Mouse (Mus musculus) heart, embryonic 11.5 days (tissue): ENCODE measurements around the gene Prrc2c. TPM values are rescaled to one million over a fixed set of nuclear protein-coding genes. Genes with fewer than 3 reads are reported as not detected.
A peak's percentile ranks its signal among the peaks of the same experiment; 100 is the strongest.

ENCODE experiments used
- ATAC-seq: fragments of 200-750 bp; cut with Nextera tagmentation; replicated peaks from 2 replicates; pipeline ENCODE4 v1.8.0; 2017; ENCODE audit warnings: moderate library complexity; ENCODE audit not compliant: insufficient number of reproducible peaks, low FRiP score, low TSS enrichment
- H3K27ac ChIP-seq: fragments of 300-500 bp; sonication (generic); 2 replicates; pipeline ENCODE4 v1.5.1; 2014; ENCODE audit warnings: mild to moderate bottlenecking, low read depth, low read length
- H3K27me3 ChIP-seq: fragments of 300-500 bp; sonication (generic); 2 replicates; pipeline ENCODE4 v1.6.1; 2014; ENCODE audit warnings: mild to moderate bottlenecking, low read length, mixed read lengths; ENCODE audit not compliant: control insufficient read depth, insufficient read depth
- H3K36me3 ChIP-seq: fragments of 300-500 bp; sonication (generic); 2 replicates; pipeline ENCODE4 v1.6.1; 2014; ENCODE audit warnings: mild to moderate bottlenecking, low read length, moderate library complexity, mixed read lengths; ENCODE audit not compliant: control insufficient read depth, insufficient read depth
- H3K4me1 ChIP-seq: fragments of 300-500 bp; sonication (generic); 2 replicates; pipeline ENCODE4 v1.6.1; 2014; ENCODE audit warnings: low read length; ENCODE audit not compliant: control insufficient read depth, insufficient read depth
- H3K4me2 ChIP-seq: fragments of 300-500 bp; sonication (generic); 2 replicates; pipeline ENCODE4 v1.6.1; 2014; ENCODE audit warnings: mild to moderate bottlenecking, moderate library complexity
- H3K4me3 ChIP-seq: fragments of 300-500 bp; sonication (generic); 2 replicates; pipeline ENCODE4 v1.5.1; 2014; ENCODE audit warnings: low read depth, low read length
- H3K9ac ChIP-seq: fragments of 300-500 bp; sonication (generic); 2 replicates; pipeline ENCODE4 v1.6.1; 2014; ENCODE audit warnings: mild to moderate bottlenecking, low read depth, low read length, moderate library complexity
- H3K9me3 ChIP-seq: fragments of 300-500 bp; sonication (generic); replicated peaks from 2 replicates; pipeline ENCODE4 v1.6.1; 2016; ENCODE audit warnings: low read length; ENCODE audit not compliant: control insufficient read depth
- whole genome bisulfite sequencing: fragments of 180-500 bp; shearing (Covaris S2); extraction: QIAGEN DNeasy Blood & Tissue Kit; methylation state at CpG from one replicate; pipeline ENCODE4 v1.1.7; 2014; ENCODE audit not compliant: insufficient replicate concordance; 5-methylcytosine and 5-hydroxymethylcytosine counted together
- polyA plus RNA-seq: library from polyadenylated mRNA; unstranded; fragments of >200 nt; fragmentation: Nextera tagmentation; extraction: Ambion mirVana; gene quantifications from 2 replicates; pipeline ENCODE4 v1.2.1, GENCODE M21; 2014

The Prrc2c gene
- polyA plus RNA-seq, 1 experiment from 2014 or later, result 109 TPM

GRCm38 (mm10) chr1:162749607-162750006 is 9.3 kb upstream of the Prrc2c start:
- H3K27me3 ChIP-seq, result no peaks in the 10 kb centered on the region
- 67% methylated on average over 7 of the region's 7 CpGs for WGBS
- no peaks in the 10 kb centered on the region for H3K9me3 ChIP-seq
- no peak overlapping the region for H3K4me3 ChIP-seq
- H3K9ac ChIP-seq, result no peak overlapping the region
- H3K4me2 ChIP-seq, result no peak overlapping the region
- ATAC-seq, result no peak
- H3K36me3 ChIP-seq, result no peaks in the 10 kb centered on the region
- no peaks in the 10 kb centered on the region for H3K4me1 ChIP-seq
- no peak overlapping the region for H3K27ac ChIP-seq

DNA sequence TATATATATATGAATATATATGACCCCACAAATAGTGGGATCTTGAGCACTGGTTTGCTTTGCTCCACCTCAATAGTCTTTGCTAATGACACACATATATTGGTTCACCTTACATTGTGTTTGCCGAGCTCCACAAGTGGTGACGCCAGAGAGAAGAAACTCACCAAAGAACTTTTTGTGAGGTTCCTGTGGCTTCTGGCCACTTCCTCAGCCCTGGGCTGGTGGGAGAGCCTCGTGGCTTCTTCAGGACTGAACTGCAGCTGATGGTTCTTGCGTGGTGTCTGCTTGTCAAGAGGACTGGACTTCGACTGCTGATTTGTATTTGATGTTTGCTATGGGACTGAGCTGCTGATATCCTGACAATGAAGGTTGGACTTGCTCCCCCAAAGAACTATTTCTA is 8.4 kb upstream of the Prrc2c start:
- Histone ChIP-seq H3K36me3 (no peaks in the 10 kb centered on the region), H3K4me1 (no peaks in the 10 kb centered on the region), H3K9me3 (no peaks in the 10 kb centered on the region), H3K9ac (no peak overlapping the region), H3K27ac (no peak overlapping the region), H3K27me3 (no peaks in the 10 kb centered on the region), H3K4me3 (no peak overlapping the region), H3K4me2 (no peak overlapping the region)
- ATAC-seq, result no peak
- WGBS, result 75% methylated on average over 5 of the region's 5 CpGs

GRCm38 (mm10) chr1:162739831-162740394 is 443 bp downstream of the Prrc2c start:
- H3K4me1 ChIP-seq, result peaks cover 16% of the 10 kb centered on the region
- H3K27ac ChIP-seq, result peak overlapping the region; percentile 99
- H3K27me3 ChIP-seq, result no peaks in the 10 kb centered on the region
- under 1% methylated on average over 57 of the region's 58 CpGs for WGBS
- ATAC-seq, result peak; percentile 83
- H3K36me3 ChIP-seq, result no peaks in the 10 kb centered on the region
- H3K9me3 ChIP-seq, result no peaks in the 10 kb centered on the region
- H3K4me3 ChIP-seq, result peak overlapping the region; percentile 82
- peak overlapping the region; percentile 96 for H3K9ac ChIP-seq
- peak overlapping the region; percentile 88 for H3K4me2 ChIP-seq

DNA sequence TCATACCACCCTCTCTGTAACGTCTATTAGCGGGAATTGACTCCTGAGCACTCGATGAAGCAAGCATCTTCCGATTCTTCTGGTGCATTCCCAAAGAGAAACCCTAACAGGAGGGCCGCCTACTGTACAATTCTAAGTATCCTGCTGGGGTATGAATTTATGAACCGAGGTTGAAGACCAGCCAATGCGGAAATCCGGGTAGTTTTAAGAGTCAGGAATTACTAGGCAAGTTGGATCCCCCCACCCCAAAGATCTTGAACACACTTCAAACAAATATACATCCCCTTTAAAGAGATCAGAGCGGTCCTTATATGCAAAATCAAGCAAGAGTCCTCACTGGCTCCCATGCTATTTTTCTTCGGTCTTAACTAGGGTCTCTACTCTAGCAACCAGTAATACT is 950 bp downstream of the Prrc2c start:
- WGBS, result under 1% methylated on average over 10 of the region's 10 CpGs
- Histone ChIP-seq H3K9me3 (no peaks in the 10 kb centered on the region), H3K36me3 (no peaks in the 10 kb centered on the region), H3K4me1 (peaks cover 16% of the 10 kb centered on the region), H3K27me3 (no peaks in the 10 kb centered on the region), H3K4me2 (peak overlapping the region; percentile 88), H3K4me3 (peak overlapping the region; percentile 82), H3K27ac (peak overlapping the region; percentile 99), H3K9ac (peak overlapping the region; percentile 96)
- ATAC-seq, result no peak

- no peak for ATAC-seq
- Histone ChIP-seq H3K27me3 (no peaks in the 10 kb centered on the region), H3K9ac (peak overlapping the region; percentile 96), H3K27ac (no peak overlapping the region), H3K4me1 (peaks cover 16% of the 10 kb centered on the region), H3K4me2 (peak overlapping the region; percentile 88), H3K36me3 (no peaks in the 10 kb centered on the region), H3K9me3 (no peaks in the 10 kb centered on the region), H3K4me3 (peak overlapping the region; percentile 82)
- 34% methylated on average over 2 of the region's 2 CpGs for WGBS
Observed at GRCm38 (mm10) chr1:162738472-162738871, 1.9 kb downstream of the Prrc2c start.

DNA sequence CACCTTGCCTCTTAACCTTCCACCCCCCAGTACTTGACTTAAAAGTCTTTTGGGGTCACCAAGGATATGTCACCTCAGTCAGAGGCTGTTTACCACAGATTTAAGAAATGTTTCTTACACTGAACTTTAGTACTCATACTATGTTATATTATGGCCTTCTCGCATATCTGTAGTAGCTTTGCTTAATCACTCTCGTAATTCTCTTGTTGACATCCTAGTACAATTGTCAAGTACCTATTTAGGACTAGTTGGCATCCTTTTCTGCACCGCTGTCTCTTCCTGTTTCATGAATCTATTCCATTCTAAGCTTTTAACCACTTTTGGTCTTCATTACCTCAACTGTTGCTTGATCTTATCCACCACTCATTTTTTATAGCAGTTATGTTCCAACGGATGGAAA is 5.3 kb downstream of the Prrc2c start:
- Histone ChIP-seq H3K4me2 (no peak overlapping the region), H3K27ac (no peak overlapping the region), H3K4me1 (peaks cover 23% of the 10 kb centered on the region), H3K4me3 (no peak overlapping the region), H3K27me3 (no peaks in the 10 kb centered on the region), H3K9ac (no peak overlapping the region), H3K9me3 (no peaks in the 10 kb centered on the region), H3K36me3 (no peaks in the 10 kb centered on the region)
- no peak for ATAC-seq
- 87% methylated on average over 4 of the region's 4 CpGs for WGBS

GRCm38 (mm10) chr1:162734283-162734682 is 6.1 kb downstream of the Prrc2c start:
- Histone ChIP-seq H3K4me3 (no peak overlapping the region), H3K27ac (no peak overlapping the region), H3K9ac (no peak overlapping the region), H3K27me3 (no peaks in the 10 kb centered on the region), H3K4me1 (peaks cover 23% of the 10 kb centered on the region), H3K36me3 (no peaks in the 10 kb centered on the region), H3K4me2 (no peak overlapping the region), H3K9me3 (no peaks in the 10 kb centered on the region)
- ATAC-seq, result no peak
- 78% methylated on average over 1 of the region's 1 CpGs for WGBS

DNA sequence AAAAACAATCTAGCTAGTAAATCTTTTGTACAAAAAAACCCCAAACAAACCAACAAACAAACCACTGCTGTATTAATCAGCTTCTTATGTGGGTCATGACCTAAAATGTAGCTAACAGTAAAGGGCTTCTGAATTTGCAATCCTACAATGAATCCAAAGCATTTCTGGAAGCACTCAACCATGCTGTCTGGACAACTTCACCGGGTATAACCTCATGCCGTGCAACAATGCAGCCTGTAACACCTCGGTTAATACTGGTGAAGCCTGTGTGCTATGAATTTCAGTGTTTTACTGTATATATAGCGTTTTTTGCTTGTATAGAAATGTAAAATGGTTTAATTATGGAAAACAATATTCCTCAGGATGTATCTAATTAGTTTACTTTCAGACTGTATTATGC is 8.3 kb downstream of the Prrc2c start:
- no peaks in the 10 kb centered on the region for H3K9me3 ChIP-seq
- WGBS, result 70% methylated on average over 4 of the region's 4 CpGs
- ATAC-seq, result no peak
- peaks cover 13% of the 10 kb centered on the region for H3K4me1 ChIP-seq
- no peak overlapping the region for H3K4me2 ChIP-seq
- no peak overlapping the region for H3K27ac ChIP-seq
- H3K27me3 ChIP-seq, result no peaks in the 10 kb centered on the region
- H3K4me3 ChIP-seq, result no peak overlapping the region
- no peak overlapping the region for H3K9ac ChIP-seq
- H3K36me3 ChIP-seq, result no peaks in the 10 kb centered on the region

DNA sequence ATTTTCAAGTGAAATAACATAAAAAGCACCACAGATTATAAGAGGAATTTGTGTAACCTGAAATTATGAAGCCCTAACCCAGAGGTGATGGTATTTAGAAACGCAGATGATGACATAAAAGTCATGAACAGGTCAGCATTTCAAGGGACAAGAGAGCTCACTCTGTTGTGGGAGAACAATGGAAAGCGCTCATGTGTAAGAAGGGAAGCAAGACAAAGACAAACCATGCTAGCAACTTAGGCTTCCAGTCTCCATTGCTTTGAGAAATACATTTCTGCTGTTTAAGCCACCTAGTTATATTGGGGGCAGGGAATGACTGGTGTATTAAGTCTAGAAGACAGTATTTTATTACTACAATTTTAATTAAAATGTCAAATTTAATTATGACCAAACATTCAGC is 10.9 kb downstream of the Prrc2c start:
- Histone ChIP-seq H3K27me3 (no peaks in the 10 kb centered on the region), H3K4me1 (peaks cover 7% of the 10 kb centered on the region), H3K36me3 (no peaks in the 10 kb centered on the region; the same call in 1 of the 2 replicates), H3K9ac (no peak overlapping the region), H3K9me3 (no peaks in the 10 kb centered on the region), H3K27ac (no peak overlapping the region), H3K4me2 (no peak overlapping the region), H3K4me3 (no peak overlapping the region)
- WGBS, result 87% methylated on average over 2 of the region's 2 CpGs
- no peak for ATAC-seq
